Comparison of ENCODE assay signal across 16 mouse cellular contexts in genomic region chr6:39230664-39231063, GRCm38 (mm10). TPM values are rescaled to one million over a fixed set of nuclear protein-coding genes. Genes with fewer than 3 reads are reported as not detected.
A peak's percentile ranks its signal among the peaks of the same experiment; 100 is the strongest.
DNase-seq lines count a peak whose midpoint lies in the region; ATAC-seq and TF ChIP-seq lines count a peak whose summit lies in the region.
"Had no signal": no experiment of that assay in that cellular context is flagged by ENCODE, and none has a peak within 500 bp of the region (broad histone marks: within the 10 kb centered on the region; RNA-seq: fewer than 3 reads in every experiment).

No protein-coding gene starts in this region.

- no peak for TF ChIP-seq CTCF in liver, adult 2 months (IDR thresholded peaks at IDR 0.05; ENCODE audit: low read depth, low read length)
- no peak for TF ChIP-seq CTCF in MEL (IDR thresholded peaks at IDR 0.05 in 2 of 3, conservative IDR thresholded peaks at IDR 0.05 in 1 of 3; ENCODE audit: control insufficient read depth in 1 of 3, insufficient read depth in 1 of 3, low read depth in 2 of 3, low read length in 3 of 3, poor library complexity in 1 of 3, severe bottlenecking in 1 of 3)

- no peak for TF ChIP-seq EP300 in MEL (IDR thresholded peaks at IDR 0.05; ENCODE audit: low read depth in 1 of 2, low read length in 2 of 2)

- no peak for TF ChIP-seq POLR2A in liver, adult 2 months (IDR thresholded peaks at IDR 0.05; ENCODE audit: extremely low read depth, insufficient read depth, low read length)
- no peak for TF ChIP-seq POLR2A in MEL (IDR thresholded peaks at IDR 0.05; ENCODE audit: control insufficient read depth in 1 of 2, insufficient read depth in 1 of 2, low read depth in 1 of 2, low read length in 2 of 2, poor library complexity in 1 of 2)

- H3K4me1 ChIP-seq in liver, adult 2 months (ENCODE audit: control insufficient read depth, insufficient read depth, low read length) = no peaks in the 10 kb centered on the region
- no peaks in the 10 kb centered on the region for H3K4me1 ChIP-seq in liver, embryonic 11.5 days (replicated peaks; ENCODE audit: control insufficient read depth, insufficient read depth, low read length)
- no peaks in the 10 kb centered on the region for H3K4me1 ChIP-seq in MEL (ENCODE audit: control insufficient read depth in 1 of 2, insufficient read depth in 2 of 2, low read length in 2 of 2)
- H3K4me1 ChIP-seq in liver, embryonic 15.5 days (replicated peaks) = no peaks in the 10 kb centered on the region

- no peak for ATAC-seq in liver, embryonic 11.5 days (replicated peaks; ENCODE audit: low FRiP score)
- 0 out of 2 replicates have a peak, but pooled peaks have one; percentile 12 for ATAC-seq in liver, embryonic 15.5 days (ENCODE audit: insufficient read depth)
- ATAC-seq: activated CD4-positive, CD25-positive, alpha-beta regulatory T cell, adult 4 months; CD4-positive, CD25-positive, alpha-beta regulatory T cell, adult 4 months had no signal

- no peaks in the 10 kb centered on the region for H3K79me2 ChIP-seq in liver, adult 2 months (ENCODE audit: control insufficient read depth, insufficient read depth, low read length)
- no peaks in the 10 kb centered on the region for H3K79me2 ChIP-seq in MEL (ENCODE audit: control insufficient read depth, insufficient read depth, low read length, poor library complexity)

- no peaks in the 10 kb centered on the region for H3K36me3 ChIP-seq in liver, adult 2 months (ENCODE audit: control insufficient read depth, insufficient read depth, low read length)
- no peaks in the 10 kb centered on the region for H3K36me3 ChIP-seq in liver, embryonic 11.5 days (ENCODE audit: control insufficient read depth, insufficient read depth, low read length)
- no peaks in the 10 kb centered on the region for H3K36me3 ChIP-seq in MEL (ENCODE audit: control insufficient read depth in 1 of 2, insufficient read depth in 2 of 2, low read length in 2 of 2)
- H3K36me3 ChIP-seq in liver, embryonic 15.5 days (replicated peaks) = no peaks in the 10 kb centered on the region
- H3K36me3 ChIP-seq: forebrain, embryonic 12.5 days; midbrain, embryonic 12.5 days had no signal

- no peak for TF ChIP-seq RAD21 in MEL (IDR thresholded peaks at IDR 0.05; ENCODE audit: low read depth, low read length)

- no peaks in the 10 kb centered on the region for H3K27me3 ChIP-seq in liver, adult 2 months (ENCODE audit: control insufficient read depth, insufficient read depth, low read length)
- H3K27me3 ChIP-seq in liver, embryonic 11.5 days (replicated peaks; ENCODE audit: control insufficient read depth, insufficient read depth, low read length) = no peaks in the 10 kb centered on the region
- H3K27me3 ChIP-seq in MEL (ENCODE audit: control insufficient read depth in 1 of 2, insufficient read depth in 2 of 2, low read length in 2 of 2) = peaks cover 0 to 6% of the 10 kb centered on the region in 2 experiments; a peak in 2 of 4 replicates
- peaks cover 4% of the 10 kb centered on the region for H3K27me3 ChIP-seq in liver, embryonic 15.5 days

- DNase-seq in liver, adult 2 months (ENCODE audit: extremely low read depth, low read depth, low spot score) = peak; percentile 39
- no peak for DNase-seq in liver, embryonic 11.5 days (ENCODE audit: low spot score)
- peak; percentile 25 for DNase-seq in MEL (ENCODE audit: low read depth, low spot score)
- DNase-seq in monocyte, adult 2 months (ENCODE audit: low read depth in 1 of 2, low spot score in 2 of 2) = peak; percentile 68 to 75
- no peak for DNase-seq in adrenal gland, adult 18-20 months (ENCODE audit: low spot score in 2 of 2)
- no peak for DNase-seq in adrenal gland, adult 8-10 months
- no peak for DNase-seq in retina, embryonic 14.5 days (ENCODE audit: low spot score)
- DNase-seq: cerebellum, postnatal 14 days had no signal

- H3K4me2 ChIP-seq in liver, embryonic 11.5 days = no peak overlapping the region
- no peak overlapping the region for H3K4me2 ChIP-seq in liver, embryonic 15.5 days
- H3K4me2 ChIP-seq: forebrain, embryonic 12.5 days; midbrain, embryonic 12.5 days had no signal

- no peak overlapping the region for H3K27ac ChIP-seq in liver, adult 2 months (replicated peaks; ENCODE audit: insufficient read depth, low read depth, low read length)
- no peak overlapping the region for H3K27ac ChIP-seq in liver, embryonic 11.5 days (ENCODE audit: low read depth, low read length)
- H3K27ac ChIP-seq in MEL (ENCODE audit: control insufficient read depth, low read depth, low read length) = no peak overlapping the region
- no peak overlapping the region for H3K27ac ChIP-seq in liver, embryonic 15.5 days (replicated peaks)
- H3K27ac ChIP-seq: forebrain, embryonic 12.5 days; heart, adult 2 months; layer of hippocampus, adult 2 months; liver, embryonic 14.5 days; midbrain, embryonic 12.5 days had no signal

- WGBS in liver, adult 2 months = 87% methylated on average over 8 of the region's 8 CpGs
- WGBS in liver, embryonic 11.5 days = 61% methylated on average over 8 of the region's 8 CpGs
- WGBS in liver, embryonic 15.5 days (ENCODE audit: insufficient replicate concordance) = 37% methylated on average over 8 of the region's 8 CpGs

- no peak overlapping the region for H3K9ac ChIP-seq in liver, adult 2 months (ENCODE audit: low read depth, low read length)
- no peak overlapping the region for H3K9ac ChIP-seq in liver, embryonic 11.5 days (ENCODE audit: low read depth, low read length)
- H3K9ac ChIP-seq in MEL (ENCODE audit: control insufficient read depth, low read depth, low read length, poor library complexity, severe bottlenecking) = no peak overlapping the region
- no peak overlapping the region for H3K9ac ChIP-seq in liver, embryonic 15.5 days
- H3K9ac ChIP-seq: forebrain, embryonic 12.5 days; liver, embryonic 14.5 days; midbrain, embryonic 12.5 days had no signal

- H3K9me3 ChIP-seq in liver, embryonic 11.5 days (ENCODE audit: control insufficient read depth, low read length) = no peaks in the 10 kb centered on the region
- H3K9me3 ChIP-seq in MEL (replicated peaks; ENCODE audit: insufficient read depth, low read length) = no peaks in the 10 kb centered on the region
- H3K9me3 ChIP-seq in liver, embryonic 15.5 days (replicated peaks) = no peaks in the 10 kb centered on the region
- H3K9me3 ChIP-seq: forebrain, embryonic 12.5 days; midbrain, embryonic 12.5 days had no signal

- H3K4me3 ChIP-seq in liver, adult 2 months (ENCODE audit: insufficient read depth, low read depth, low read length) = no peak overlapping the region
- no peak overlapping the region for H3K4me3 ChIP-seq in liver, embryonic 11.5 days (ENCODE audit: low read depth, low read length)
- no peak overlapping the region for H3K4me3 ChIP-seq in MEL (ENCODE audit: control insufficient read depth in 1 of 2, insufficient read depth in 1 of 2, low read depth in 2 of 2, low read length in 2 of 2)
- no peak overlapping the region for H3K4me3 ChIP-seq in liver, embryonic 15.5 days (replicated peaks)
- H3K4me3 ChIP-seq: forebrain, embryonic 12.5 days; heart, adult 2 months; layer of hippocampus, adult 2 months; midbrain, embryonic 12.5 days had no signal

TF ChIP-seq in MEL, 35 proteins besides CTCF, POLR2A, EP300 and RAD21:
- TF ChIP-seq NELFE (IDR thresholded peaks at IDR 0.05; ENCODE audit: low read depth, low read length) (no peak), MAZ (IDR thresholded peaks at IDR 0.05; ENCODE audit: low read depth, low read length) (no peak), UBTF (IDR thresholded peaks at IDR 0.05; ENCODE audit: borderline replicate concordance, insufficient read depth, low read depth, low read length) (no peak), GABPA (IDR thresholded peaks at IDR 0.05; ENCODE audit: low read depth, low read length) (no peak), TCF12 (IDR thresholded peaks at IDR 0.05; ENCODE audit: low read depth, low read length) (no peak), ZKSCAN1 (IDR thresholded peaks at IDR 0.05; ENCODE audit: low read depth, low read length) (no peak)

RNA-seq across cellular contexts. Expression of gene Kdm7a, which starts 24.1 kb away (rescaled TPM):
- 9.1 and 9.5 TPM in 2 replicates for total RNA-seq in liver, adult 2 months (2014; rRNA removed)
- 1.1 and 1.4 TPM in 2 replicates for polyA plus RNA-seq in liver, adult 2 months (2012; rRNA removed)
- 7.3 and 8.5 TPM in 2 replicates for polyA plus RNA-seq in liver, embryonic 11.5 days (2014; fragmentation: Nextera tagmentation; extraction: Ambion mirVana)
- 1.7 and 2.5 TPM in 2 replicates for total RNA-seq in MEL (2012; rRNA removed)
- 1 to 10 TPM in 1 of 2 experiments, not detected in 1; 2.5 TPM for polyA plus RNA-seq in MEL (2012; ENCODE audit: insufficient read depth in 1 of 2, insufficient read length in 2 of 2, low read depth in 1 of 2, low replicate concordance in 2 of 2, missing spikeins in 1 of 2)
- 12.1 and 12.5 TPM in 2 replicates for polyA plus RNA-seq in liver, embryonic 15.5 days (2015; fragmentation: Nextera tagmentation; extraction: Ambion mirVana)
- 10 to 100 TPM; 11.6 to 12.9 TPM for total RNA-seq in adrenal gland, adult 18-20 months (2021)
- total RNA-seq in adrenal gland, adult 8-10 months (2022) = 10 to 100 TPM; 13.5 to 18.7 (median 16.4) TPM

Comparison
In these comparisons a context has a peak if more than half of its experiments do, and no peak if none do; other contexts are left out.
1. DNase-seq: peak in liver, adult 2 months (single experiment), MEL (single experiment) and monocyte, adult 2 months (2 of 2); none in liver, embryonic 11.5 days (single experiment), adrenal gland, adult 18-20 months (0 of 2), adrenal gland, adult 8-10 months (single experiment) and retina, embryonic 14.5 days (single experiment).